Mouse (Mus musculus) G1E (cell line): ENCODE results near the gene Kctd4. TPM values are rescaled to one million over a fixed set of nuclear protein-coding genes. Genes with fewer than 3 reads are reported as not detected.
"Not testable (repeated sequence)": the region's sequence is repeated elsewhere in the genome, so short reads cannot be mapped to it uniquely, and the experiment has no call there.

Experiments used
- ATAC-seq: 2 replicates; pipeline ENCODE4 v1.8.0; 2016; ENCODE audit warnings: mild to moderate bottlenecking; ENCODE audit not compliant: insufficient number of reproducible peaks, poor library complexity, low FRiP score, severe bottlenecking; ENCODE audit errors: extremely low read depth
- DNase-seq: peaks from one replicate; pipeline ENCODE4 v3.0.0; 2012; ENCODE audit warnings: low spot score
- H3K27me3 ChIP-seq: 2 replicates; pipeline ENCODE4 v1.6.1; 2012; ENCODE audit warnings: mild to moderate bottlenecking, low read length, inconsistent platforms; ENCODE audit not compliant: insufficient read depth
- H3K36me3 ChIP-seq: replicated peaks from 2 replicates; pipeline ENCODE3; 2012; ENCODE audit warnings: mild to moderate bottlenecking, inconsistent platforms
- H3K4me1 ChIP-seq: 2 replicates; pipeline ENCODE4 v1.6.1; 2012; ENCODE audit warnings: low read depth, low read length, inconsistent platforms, mixed read lengths; ENCODE audit not compliant: insufficient read depth
- H3K4me3 ChIP-seq: 2 replicates; pipeline ENCODE4 v1.5.1; 2012; ENCODE audit warnings: low read depth, mild to moderate bottlenecking, inconsistent platforms, low read length, moderate library complexity, mixed read lengths
- H3K9me3 ChIP-seq: replicated peaks from 2 replicates; pipeline ENCODE4 v1.6.1; 2012; ENCODE audit warnings: inconsistent platforms
- CTCF ChIP-seq: IDR thresholded peaks from 2 replicates; pipeline ENCODE4 v1.5.1; 2012; ENCODE audit warnings: low read depth, low read length, inconsistent platforms, mixed read lengths
- GATA1 ChIP-seq: IDR thresholded peaks from 2 replicates; pipeline ENCODE4 v1.6.1; 2012; ENCODE audit warnings: borderline replicate concordance, low read length, inconsistent platforms, mixed read lengths
- GATA2 ChIP-seq: IDR thresholded peaks from 2 replicates; pipeline ENCODE4 v1.6.1; 2012; ENCODE audit warnings: low read depth, low read length, inconsistent platforms, borderline replicate concordance
- POLR2AphosphoS5 ChIP-seq: IDR thresholded peaks from 2 replicates; pipeline ENCODE4 v1.6.1; 2012; ENCODE audit warnings: low read depth, low read length, inconsistent platforms; ENCODE audit not compliant: insufficient replicate concordance
- TAL1 ChIP-seq: conservative IDR thresholded peaks from 2 replicates; pipeline ENCODE4 v1.6.1; 2012; ENCODE audit warnings: low read depth, low read length, inconsistent platforms, mixed read lengths
- polyA plus RNA-seq: library from polyadenylated mRNA; stranded (reverse); fragments of >175 nt; gene quantifications from 2 replicates; pipeline ENCODE4 v1.2.3, GENCODE M21; 2012
- total RNA-seq, 2 experiments: library from RNA; stranded (forward) in 1 of 2; stranded (reverse) in 1 of 2; fragments of 200-1000 nt in 1 of 2; fragments of >200 nt in 1 of 2; fragmentation: Nextera tagmentation in 1 of 2; gene quantifications; 2 replicates each; pipeline ENCODE4 v1.2.3; 2014 to 2017

Kctd4 gene
- not detected in 2 replicates for total RNA-seq (2014; fragmentation: Nextera tagmentation)
- 0.06 and 0.11 TPM in 2 replicates for total RNA-seq (2017)
- polyA plus RNA-seq: not detected in 2 replicates

GRCm38 (mm10) chr14:75954766-75955165, at the start of gene Kctd4:
Gene Kctd4, plus strand, starts transcription at chr14:75955009.
- no peaks in the 10 kb centered on the region for H3K27me3 ChIP-seq
- TF ChIP-seq GATA2 (no peak), CTCF (no peak), POLR2AphosphoS5 (no peak), GATA1 (no peak), TAL1 (no peak)
- H3K9me3 ChIP-seq: no peaks in the 10 kb centered on the region
- no peak for DNase-seq
- no peak within 1 kb of the TSS for H3K4me3 ChIP-seq
- no peak for ATAC-seq
- peaks cover 31% of the 10 kb centered on the region for H3K36me3 ChIP-seq
- no peaks in the 10 kb centered on the region for H3K4me1 ChIP-seq

- Histone ChIP-seq H3K4me3 (no peak overlapping the region), H3K4me1 (no peaks in the 10 kb centered on the region), H3K9me3 (no peaks in the 10 kb centered on the region), H3K36me3 (peaks cover 72% of the 10 kb centered on the region), H3K27me3 (no peaks in the 10 kb centered on the region)
- ATAC-seq (no peak), DNase-seq (no peak)
- no peak for TF ChIP-seq CTCF
- TF ChIP-seq GATA2: no peak
- TF ChIP-seq GATA1: no peak
- no peak for TF ChIP-seq TAL1
Measured at GRCm38 (mm10) chr14:75906931-75907330, 47.9 kb upstream of the Kctd4 start.

- TF ChIP-seq GATA1 (no peak), TAL1 (no peak), GATA2 (no peak), POLR2AphosphoS5 (no peak), CTCF (no peak)
- no peak for ATAC-seq
- DNase-seq: no peak
- no peak overlapping the region for H3K4me3 ChIP-seq
- no peaks in the 10 kb centered on the region for H3K4me1 ChIP-seq
- H3K36me3 ChIP-seq: peaks cover 49% of the 10 kb centered on the region
- no peaks in the 10 kb centered on the region for H3K9me3 ChIP-seq
- no peaks in the 10 kb centered on the region for H3K27me3 ChIP-seq
Measured at GRCm38 (mm10) chr14:75911968-75912367, 42.8 kb upstream of the Kctd4 start.

- ATAC-seq (no peak), DNase-seq (no peak)
- no peaks in the 10 kb centered on the region for H3K9me3 ChIP-seq
- H3K4me1 ChIP-seq: no peaks in the 10 kb centered on the region
- H3K4me3 ChIP-seq: no peak overlapping the region
- H3K36me3 ChIP-seq: peaks cover 48% of the 10 kb centered on the region
- TF ChIP-seq CTCF (no peak), POLR2AphosphoS5 (no peak), TAL1 (no peak), GATA1 (no peak), GATA2 (no peak)
- no peaks in the 10 kb centered on the region for H3K27me3 ChIP-seq
Measured at GRCm38 (mm10) chr14:75912665-75913064, 42.1 kb upstream of the Kctd4 start.

- no peaks in the 10 kb centered on the region for H3K9me3 ChIP-seq
- ATAC-seq (no peak), DNase-seq (no peak)
- H3K36me3 ChIP-seq: peaks cover 24% of the 10 kb centered on the region
- H3K27me3 ChIP-seq: no peaks in the 10 kb centered on the region
- peaks cover 4% of the 10 kb centered on the region; the same call in 1 of the 2 replicates for H3K4me1 ChIP-seq
- no peak overlapping the region for H3K4me3 ChIP-seq
- no peak for TF ChIP-seq POLR2AphosphoS5
Measured at GRCm38 (mm10) chr14:75923314-75924052, 31.3 kb upstream of the Kctd4 start.

GRCm38 (mm10) chr14:75929713-75930112, 25.1 kb upstream of the Kctd4 start:
- not testable (repeated sequence) for ATAC-seq, H3K9me3 ChIP-seq, H3K4me3 ChIP-seq, H3K27me3 ChIP-seq, DNase-seq
- Histone ChIP-seq H3K36me3 (peaks cover 42% of the 10 kb centered on the region), H3K4me1 (peaks cover 13% of the 10 kb centered on the region)

GRCm38 (mm10) chr14:75931266-75931665, 23.5 kb upstream of the Kctd4 start:
- DNase-seq (no peak), ATAC-seq (no peak)
- H3K4me3 ChIP-seq: no peak overlapping the region
- TF ChIP-seq GATA2 (no peak), CTCF (no peak), POLR2AphosphoS5 (no peak), GATA1 (no peak), TAL1 (no peak)
- H3K9me3 ChIP-seq: no peaks in the 10 kb centered on the region
- H3K36me3 ChIP-seq: peaks cover 31% of the 10 kb centered on the region
- peaks cover 9% of the 10 kb centered on the region for H3K4me1 ChIP-seq
- H3K27me3 ChIP-seq: no peaks in the 10 kb centered on the region
